Mouse (Mus musculus): ENCODE data around the gene B3galt4.
"Not testable (repeated sequence)": the region's sequence is repeated elsewhere in the genome, so short reads cannot be mapped to it uniquely, and the experiment has no call there.

The B3galt4 gene

DNA sequence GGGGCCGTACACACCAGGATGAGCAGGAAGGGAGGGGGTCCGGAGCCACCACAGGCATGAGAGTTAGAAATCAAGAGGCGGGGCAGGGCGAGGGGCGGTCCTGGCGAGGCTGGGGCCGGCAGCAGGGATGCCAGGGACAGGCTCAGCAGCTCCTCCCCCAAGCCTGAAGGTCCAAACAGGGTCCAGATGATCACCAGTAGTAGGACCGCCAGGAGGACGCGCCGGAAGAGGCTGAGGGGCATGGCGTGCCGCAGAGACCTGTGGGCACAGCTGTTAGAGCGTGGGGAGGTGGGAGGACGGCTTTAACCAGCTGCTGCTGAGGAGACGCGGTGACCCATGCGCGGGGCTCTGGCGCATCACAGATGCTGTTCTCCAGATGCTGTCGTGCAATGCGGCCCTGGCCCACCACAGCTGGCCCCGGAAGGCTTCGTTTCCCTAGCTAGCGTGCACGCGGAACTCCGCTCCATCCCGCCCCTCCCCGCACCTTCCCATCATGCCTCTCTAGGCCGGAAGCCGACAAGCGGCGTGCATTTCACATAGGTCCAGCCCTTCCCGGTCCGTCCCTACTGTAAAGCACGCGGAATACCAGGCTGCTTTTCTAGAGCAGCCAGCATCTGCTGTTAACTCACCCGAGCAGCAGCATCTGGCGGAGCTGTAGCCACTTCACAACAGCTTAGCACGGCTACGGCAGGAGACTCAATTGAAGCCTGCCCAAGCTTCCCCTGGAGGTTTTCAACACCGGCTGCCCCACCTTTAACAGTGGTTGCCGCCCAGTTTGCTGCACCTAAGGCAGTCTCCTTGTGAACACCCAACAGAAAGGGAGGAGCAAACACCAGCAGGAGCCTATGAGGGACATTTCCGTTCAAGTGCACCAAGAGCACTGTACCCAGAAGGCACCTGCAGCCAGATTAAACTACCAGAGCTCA is at the start of gene B3galt4:
Gene B3galt4, minus strand, starts transcription at position 468 of the 926 bp plus-strand sequence.
- in situ Hi-C loops (cut with MboI, MseI): no loop called here

DNA sequence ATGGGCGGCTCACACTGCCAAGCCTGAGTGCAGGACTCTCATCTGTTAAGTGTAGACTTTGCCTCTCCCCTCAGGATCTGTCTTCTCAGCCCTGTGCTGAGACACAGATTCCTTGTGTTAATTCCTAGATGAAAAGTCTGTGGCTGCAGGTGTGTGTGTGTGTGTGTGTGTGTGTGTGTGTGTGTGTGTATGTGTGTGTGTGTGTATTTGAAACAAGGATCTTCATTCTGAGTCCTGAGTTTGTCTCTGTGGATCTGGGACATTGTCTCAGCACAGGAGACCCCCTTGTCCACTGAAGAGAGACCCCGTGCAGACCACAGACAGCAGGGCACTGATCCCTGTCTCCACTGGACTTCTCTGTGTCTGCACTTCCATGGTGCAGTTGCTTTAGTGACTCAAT is 49.5 kb upstream of the B3galt4 start:
- in situ Hi-C loops (cut with MboI, MseI): not testable (repeated sequence)

DNA sequence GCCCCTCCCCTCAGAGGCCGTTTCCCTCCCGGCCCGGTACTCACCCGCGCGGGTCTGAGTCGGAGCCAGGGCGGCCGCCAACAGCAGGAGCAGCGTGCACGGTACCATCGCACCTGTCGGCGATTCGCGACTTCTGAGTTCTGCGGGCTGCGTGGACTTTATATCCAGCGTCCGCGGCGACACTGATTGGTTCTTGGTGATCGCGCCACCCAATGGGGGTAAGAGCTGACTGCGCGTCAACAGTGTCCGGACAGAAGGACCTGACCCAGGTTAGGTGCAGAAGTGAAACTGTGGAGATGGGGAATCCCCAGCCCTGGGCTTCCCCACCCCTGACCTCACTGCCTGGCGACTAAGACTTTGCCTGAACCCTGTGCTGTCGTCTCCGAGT is 48.9 kb upstream of the B3galt4 start, which contains the start of gene H2-K1:
Gene H2-K1, minus strand, starts transcription at position 198 of the 388 bp plus-strand sequence.
- in situ Hi-C loops (cut with MboI, MseI): no loop called here

DNA sequence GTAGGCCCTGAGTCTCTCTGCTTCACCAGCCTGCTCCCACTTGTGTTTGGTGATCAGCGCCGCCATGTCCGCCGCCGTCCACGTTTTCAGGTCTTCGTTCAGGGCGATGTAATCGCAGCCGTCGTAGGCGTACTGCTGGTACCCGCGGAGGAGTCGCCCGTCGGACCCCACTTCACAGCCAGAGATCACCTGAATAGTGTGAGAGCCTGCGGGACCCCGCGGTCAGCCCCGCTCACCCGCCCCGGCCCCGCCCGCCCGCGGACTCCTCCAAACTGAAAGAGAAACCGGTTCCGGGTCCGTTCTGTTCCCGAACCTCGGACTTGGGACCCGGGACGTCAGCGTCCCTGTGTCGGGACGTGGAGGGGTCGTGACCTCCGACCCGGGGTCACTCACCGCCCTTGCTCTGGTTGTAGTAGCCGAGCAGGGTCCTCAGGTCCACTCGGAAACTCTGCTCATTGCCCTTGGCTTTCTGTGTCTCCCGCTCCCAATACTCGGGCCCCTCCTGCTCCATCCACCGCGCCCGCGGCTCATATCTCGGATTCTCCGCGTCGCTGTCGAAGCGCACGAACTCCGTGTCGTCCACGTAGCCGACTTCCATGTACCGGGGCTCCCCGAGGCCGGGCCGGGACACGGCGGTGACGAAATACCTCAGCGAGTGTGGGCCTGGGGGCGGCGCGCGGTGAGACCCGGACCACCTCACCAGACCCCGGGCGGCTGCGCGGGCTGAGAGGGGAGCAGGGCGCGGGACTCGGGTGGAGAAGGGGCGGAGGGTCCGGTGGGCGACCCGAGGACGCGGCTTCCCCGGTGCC is 48.3 kb upstream of the B3galt4 start:
- in situ Hi-C loops (cut with MboI, MseI): loop anchor here in 1 of 2 experiments (5.0 to 25.0 kb wide), 2 partner anchors 1388 to 1473 kb away; partner anchors contain the start of genes H2-Q10 and H2-Q4

DNA sequence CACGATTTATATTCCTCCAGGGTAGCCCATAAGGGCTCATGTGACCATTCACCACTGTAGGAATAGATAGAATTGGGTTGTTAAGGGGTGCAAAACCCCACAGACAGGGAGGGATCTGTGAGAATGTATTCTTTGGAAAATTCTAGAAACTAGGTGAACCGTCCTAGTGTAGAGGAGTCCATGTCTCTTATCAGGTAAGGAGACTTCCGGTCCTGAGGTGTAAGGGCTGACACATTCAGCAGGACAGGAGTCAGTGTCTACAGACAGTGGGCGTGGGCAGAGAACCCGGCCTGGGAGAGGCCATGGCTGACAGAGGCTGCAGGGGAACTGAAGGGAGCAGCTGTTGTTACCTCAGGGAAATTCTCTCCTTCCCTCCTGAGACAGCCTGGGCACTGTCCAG is 47.4 kb upstream of the B3galt4 start:
- in situ Hi-C loops (cut with MboI, MseI): loop anchor here in 1 of 2 experiments (5.0 to 25.0 kb wide), 2 partner anchors 1389 to 1474 kb away; partner anchors contain the start of genes H2-Q10 and H2-Q4

DNA sequence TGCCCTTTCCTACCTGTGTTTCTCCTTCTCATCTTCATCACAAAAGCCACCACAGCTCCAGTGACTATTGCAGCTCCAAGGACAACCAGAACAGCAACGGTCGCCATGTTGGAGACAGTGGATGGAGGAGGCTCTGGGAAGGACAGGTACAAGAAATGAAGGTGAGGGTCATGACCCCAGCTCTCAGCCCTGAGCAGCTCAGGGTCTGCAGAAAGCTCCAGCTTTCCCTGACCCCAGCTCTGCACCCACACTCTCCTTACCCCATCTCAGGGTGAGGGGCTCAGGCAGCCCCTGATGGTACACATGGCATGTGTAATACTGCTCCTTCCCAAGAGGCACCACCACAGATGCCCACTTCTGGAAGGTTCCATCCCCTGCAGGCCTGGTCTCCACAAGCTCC is 45.7 kb upstream of the B3galt4 start:
- in situ Hi-C loops (cut with MboI, MseI): loop anchor here in 1 of 2 experiments (5.0 to 25.0 kb wide), 2 partner anchors 1390 to 1475 kb away; partner anchors contain the start of genes H2-Q10 and H2-Q4

DNA sequence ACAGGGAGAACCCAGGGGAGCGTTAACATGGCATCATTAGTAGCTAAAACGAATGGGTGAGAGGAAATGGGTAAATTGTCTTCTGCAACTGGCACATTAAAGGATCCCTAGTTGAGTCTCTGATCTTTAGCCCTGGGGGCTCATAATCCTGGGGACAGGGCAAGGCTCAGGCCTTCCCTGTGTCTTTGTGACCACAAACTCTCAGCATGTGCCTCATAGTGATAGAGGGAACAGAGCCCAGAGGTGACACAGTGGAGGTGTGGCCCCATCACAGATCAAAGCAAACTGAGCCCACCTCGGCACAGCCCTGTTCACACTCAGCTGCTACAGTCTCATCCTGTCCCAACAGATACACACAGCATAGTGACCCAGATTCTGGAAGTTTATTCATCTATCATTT is 44.4 kb upstream of the B3galt4 start:
- in situ Hi-C loops (cut with MboI, MseI): loop anchor here in 1 of 2 experiments (5.0 to 25.0 kb wide), 2 partner anchors 1392 to 1477 kb away; partner anchors contain the start of genes H2-Q10 and H2-Q4

DNA sequence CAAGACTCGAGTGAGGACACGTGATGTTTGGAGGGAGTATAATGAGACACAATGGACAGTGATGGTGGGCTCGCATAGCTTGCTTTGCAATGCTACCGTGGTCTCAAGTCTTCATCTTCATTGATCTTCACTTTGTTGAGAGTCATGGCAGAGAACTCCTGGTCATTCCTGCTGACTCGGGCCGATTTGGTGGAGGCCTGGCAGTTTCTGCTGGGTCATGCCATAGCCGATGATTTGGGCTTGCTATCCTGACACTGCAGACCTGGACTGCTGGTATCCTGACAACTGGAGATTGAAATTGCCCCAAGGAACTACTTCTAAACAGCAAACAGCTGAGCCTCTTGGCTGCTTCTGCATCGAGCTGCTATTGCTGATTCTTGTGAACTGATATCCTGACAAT is 43.7 kb upstream of the B3galt4 start:
- in situ Hi-C loops (cut with MboI, MseI): loop anchor here in 1 of 2 experiments (5.0 to 25.0 kb wide), 2 partner anchors 1392 to 1477 kb away; partner anchors contain the start of genes H2-Q10 and H2-Q4

DNA sequence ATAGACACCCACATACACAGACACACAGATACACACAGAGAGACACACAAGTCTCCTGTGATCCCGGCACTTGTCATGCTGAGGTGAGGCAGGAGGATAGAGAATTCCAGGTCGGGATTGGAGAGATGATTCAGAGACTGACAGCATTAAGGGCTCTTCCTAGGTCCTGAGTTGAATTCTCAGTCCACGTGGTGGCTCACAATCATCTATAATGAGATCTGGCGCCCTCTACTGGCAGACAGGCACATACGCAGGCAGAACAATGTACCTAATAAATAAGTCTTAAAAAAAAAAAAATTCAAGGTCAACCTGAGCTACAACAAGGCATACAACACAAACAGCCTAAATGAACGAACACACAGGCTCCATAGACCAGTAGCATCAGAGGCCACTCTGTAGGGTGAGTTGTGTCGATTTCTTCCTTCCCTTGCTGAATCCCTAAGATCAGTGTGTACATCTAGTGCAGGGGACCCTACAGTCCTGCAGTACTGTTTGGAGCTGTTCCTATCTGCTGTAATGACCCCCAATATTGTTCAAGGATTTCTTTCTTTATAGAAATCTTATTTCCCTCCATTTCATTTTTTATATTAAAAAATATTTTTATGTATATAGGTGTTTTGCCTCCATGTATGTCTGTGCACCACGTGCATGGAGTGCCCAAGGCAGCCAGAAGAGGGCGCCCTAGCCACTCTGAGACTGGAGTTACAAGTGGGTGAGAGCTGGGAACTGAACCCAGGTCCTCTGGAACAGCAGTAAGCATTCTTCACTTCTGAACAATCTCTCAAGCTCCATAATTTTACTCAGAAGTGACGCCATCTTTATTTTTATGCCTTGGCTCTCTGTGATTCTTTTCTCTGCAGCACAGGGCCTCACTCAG is 40.7 kb upstream of the B3galt4 start:
- in situ Hi-C loops (cut with MboI, MseI): loop anchor here in 1 of 2 experiments (25.0 kb wide), 1 partner anchor 1395 kb away; the partner anchor contains the start of gene H2-Q4

DNA sequence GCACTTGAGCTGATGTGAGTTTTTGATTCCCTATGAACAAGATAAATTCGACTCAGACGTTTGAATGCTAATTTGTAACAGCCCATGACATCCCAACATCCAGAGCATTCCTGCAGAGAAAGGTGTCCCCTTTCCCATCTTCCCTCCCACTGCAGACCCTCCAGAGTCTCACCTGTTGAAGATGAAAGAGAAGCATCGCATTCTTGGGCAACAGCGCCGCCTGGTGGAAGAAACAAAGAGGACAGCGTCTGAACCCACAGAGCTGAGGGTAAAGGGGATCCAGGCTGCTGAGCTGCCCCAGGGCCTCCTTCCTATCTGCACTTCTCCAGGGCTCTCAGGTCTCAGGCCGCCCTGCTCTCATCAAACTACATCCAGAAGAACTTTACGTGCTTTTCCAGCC is 30.8 kb upstream of the B3galt4 start:
- in situ Hi-C loops (cut with MboI, MseI): loop anchor here (10.0 to 25.0 kb wide), 2 partner anchors 1405 to 1473 kb away; partner anchors contain the start of gene H2-Q4 (in 1 of the 2)

DNA sequence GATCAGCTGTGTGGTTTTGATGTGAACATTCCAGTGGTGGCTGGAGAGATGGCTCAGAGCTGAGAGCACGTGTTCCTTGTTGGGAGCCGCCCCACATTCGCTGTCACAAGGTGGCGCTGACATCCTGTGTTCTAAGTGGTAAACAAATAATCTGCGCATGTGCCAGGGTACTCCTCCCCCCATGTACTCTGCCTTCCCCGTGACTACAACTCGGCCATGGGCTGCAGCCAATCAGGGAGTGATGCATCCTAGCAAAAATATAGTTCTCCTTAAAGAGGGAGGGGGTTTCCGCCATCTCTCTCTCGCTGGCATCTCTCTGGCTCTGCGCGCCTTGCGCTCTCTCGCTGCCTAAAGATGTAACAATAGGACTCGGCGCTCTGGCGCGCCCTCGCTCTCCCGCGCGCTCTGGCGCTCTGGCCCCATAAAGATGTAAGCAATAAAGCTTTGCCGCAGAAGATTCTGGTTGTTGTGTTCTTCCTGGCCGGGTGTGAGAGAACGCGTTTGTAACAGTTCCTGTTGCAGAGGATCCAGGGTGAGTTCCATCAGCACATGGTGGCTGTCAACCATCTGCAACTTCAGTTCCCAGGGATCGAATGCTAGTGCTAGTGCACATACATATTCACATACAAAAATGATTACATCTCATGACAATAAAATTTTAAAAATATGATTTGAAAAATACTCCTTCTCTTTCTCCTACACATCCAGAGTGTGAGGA is 30.1 kb upstream of the B3galt4 start:
- in situ Hi-C loops (cut with MboI, MseI): loop anchor here (10.0 to 25.0 kb wide), 2 partner anchors 1406 to 1473 kb away; partner anchors contain the start of gene H2-Q4 (in 1 of the 2)

DNA sequence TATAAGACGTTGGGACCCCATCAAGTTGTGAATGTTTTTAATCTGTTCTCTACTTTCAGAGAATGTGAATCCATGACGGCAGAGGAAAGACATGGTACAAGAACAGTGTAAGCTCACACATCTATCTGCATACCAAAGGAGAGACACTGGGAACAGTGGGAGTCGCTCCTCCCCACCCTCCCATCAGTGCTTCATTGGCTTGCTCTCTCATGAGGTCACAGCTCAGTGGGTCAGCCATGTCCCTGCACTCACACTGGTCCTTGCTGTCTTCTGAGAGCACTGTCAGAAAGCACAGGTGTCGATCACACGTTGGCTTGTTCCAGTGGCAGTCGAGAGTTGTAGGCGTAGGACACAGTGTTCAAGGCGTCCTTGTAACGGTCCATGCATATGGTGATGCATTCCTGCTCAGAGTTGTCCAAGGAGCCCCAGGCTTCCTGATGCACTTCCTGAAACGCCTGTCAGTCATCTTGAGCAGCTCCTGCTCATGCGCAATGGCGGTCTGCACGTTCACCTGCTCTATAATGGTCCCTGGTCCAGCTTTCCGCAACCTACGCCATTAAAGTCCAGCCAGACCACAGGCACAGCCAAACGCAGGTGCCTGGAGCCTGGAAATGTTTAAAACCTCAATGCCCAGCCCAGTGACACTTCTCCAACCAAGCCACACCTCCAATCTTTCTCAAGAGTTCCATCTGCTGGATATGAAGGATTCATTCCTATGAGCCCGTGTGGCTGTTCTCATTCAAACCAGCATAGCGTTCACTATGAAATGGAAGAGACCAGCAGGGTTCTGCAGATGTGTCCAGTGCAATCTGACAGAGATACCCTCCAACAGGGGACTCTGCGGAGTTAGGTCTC is 29.1 kb upstream of the B3galt4 start:
- in situ Hi-C loops (cut with MboI, MseI): loop anchor here (10.0 to 25.0 kb wide), 2 partner anchors 1407 to 1474 kb away; partner anchors contain the start of gene H2-Q4 (in 1 of the 2)

DNA sequence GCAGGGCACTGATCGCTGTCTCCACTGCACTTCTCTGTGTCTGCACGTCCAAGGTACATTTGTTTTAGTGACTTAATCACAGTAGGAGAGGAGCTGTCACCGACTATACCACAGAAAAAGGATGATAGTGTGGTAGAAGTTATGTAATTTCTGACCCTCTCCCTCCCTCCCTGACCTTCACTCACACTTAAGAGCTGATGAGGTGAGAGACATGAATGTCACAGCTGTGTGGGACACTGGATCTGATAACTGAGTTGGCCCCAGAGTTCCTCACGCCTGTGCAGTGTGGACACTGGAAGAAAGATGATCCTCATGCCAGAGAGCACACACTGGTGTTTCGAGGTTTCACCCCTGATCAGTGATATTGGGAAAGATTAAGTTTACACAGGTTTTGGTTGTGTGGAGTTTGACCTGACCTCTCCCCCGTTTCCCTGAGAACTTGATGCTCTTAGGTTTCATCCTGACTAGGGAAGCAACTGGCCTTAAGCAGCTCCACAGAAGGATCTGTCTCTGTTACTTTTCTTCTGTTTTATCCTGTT is 28.3 kb upstream of the B3galt4 start:
- in situ Hi-C loops (cut with MboI, MseI): loop anchor here (10.0 to 25.0 kb wide), 2 partner anchors 1408 to 1475 kb away; partner anchors contain the start of gene H2-Q4 (in 1 of the 2)

DNA sequence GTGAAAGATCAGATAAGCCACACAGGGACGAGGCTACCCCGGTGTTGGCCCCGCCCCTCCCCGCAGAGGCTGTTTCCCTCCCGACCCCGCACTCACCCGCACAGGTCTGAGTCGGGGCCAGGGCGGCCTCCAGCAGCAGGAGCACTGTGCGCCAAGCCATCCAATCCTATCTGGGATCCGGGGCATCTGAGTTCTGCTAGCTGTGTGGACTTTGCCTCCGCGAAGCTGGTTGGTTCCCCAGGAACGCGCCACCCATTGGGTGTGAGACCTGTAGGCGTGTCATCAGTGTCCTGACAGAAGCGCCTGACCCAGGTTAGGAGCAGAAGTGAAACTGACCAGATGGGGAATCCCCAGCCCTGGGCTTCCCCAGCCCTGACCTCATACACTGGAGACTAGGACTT is 27.3 kb upstream of the B3galt4 start:
- in situ Hi-C loops (cut with MboI, MseI): loop anchor here in 1 of 2 experiments (25.0 kb wide), 1 partner anchor 1409 kb away; the partner anchor contains the start of gene H2-Q4

DNA sequence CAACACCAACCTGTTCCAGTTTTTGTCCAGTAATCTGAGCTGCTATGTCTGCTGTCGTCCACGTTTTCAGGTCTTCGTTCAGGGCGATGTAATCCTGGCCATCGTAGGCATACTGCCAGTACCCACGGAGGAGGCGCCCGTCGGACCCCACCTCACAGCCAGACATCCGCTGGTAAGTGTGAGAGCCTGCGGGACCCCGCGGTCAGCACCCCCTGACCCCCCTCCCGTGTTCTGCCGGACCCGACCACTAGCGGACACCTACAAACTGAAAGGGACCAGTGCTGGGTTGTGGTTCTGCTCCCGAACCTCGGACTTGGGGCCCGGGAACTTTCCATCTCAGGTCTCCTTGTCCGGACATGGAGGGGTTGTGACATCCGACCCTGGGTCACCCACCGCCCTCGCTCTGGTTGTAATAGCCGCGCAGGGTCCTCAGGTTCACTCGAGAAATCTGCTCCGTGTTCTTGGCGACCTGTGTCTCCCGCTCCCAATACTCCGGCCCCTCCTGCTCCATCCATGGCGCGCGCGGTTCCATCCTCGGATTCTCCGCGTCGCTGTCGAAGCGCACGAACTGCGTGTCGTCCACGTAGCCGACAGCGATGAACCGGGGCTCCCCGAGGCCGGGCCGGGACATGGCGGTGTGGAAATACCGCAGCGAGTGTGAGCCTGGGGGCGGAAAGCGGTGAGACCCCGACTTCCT is 26.7 kb upstream of the B3galt4 start:
- in situ Hi-C loops (cut with MboI, MseI): loop anchor here in 1 of 2 experiments (25.0 kb wide), 1 partner anchor 1409 kb away; the partner anchor contains the start of gene H2-Q4

DNA sequence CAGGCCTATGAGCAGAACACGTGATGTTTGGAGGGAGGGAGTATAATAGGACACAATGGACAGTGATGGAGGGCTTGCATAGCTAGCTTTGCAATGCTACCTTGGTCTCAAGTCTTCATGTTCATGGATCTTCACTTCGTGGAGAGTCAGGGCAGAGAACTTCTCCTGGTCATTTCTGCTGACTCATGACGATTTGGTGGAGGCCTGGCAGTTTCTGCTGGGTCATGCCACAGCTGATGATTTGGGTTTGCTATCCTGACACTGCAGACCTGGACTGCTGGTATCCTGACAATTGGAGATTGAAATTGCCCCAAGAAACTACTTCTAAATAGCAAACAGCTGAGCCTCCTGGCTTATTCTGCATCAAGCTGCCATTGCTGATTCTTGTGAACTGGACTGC is 22.3 kb upstream of the B3galt4 start:
- in situ Hi-C loops (cut with MboI, MseI): no loop called here

DNA sequence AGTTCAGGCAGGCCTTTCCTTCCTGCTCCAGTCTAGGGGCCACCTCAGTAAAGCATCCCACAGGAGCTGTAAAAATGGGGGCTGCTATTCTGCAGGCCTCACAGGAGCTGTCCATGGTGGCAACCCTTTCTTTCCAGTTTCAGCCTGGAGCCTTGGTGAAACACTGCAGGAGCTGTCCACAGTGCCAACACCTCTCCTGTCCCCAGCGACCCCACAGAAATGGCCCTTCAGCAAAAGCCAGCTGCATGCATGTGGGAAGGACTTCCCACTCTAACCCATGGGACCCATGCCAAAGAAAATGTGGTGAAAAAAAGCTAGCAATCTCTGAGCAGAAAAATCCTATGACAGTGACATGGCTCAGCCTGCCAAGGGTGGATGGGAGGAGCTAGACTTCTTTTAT is 21.4 kb upstream of the B3galt4 start:
- in situ Hi-C loops (cut with MboI, MseI): no loop called here

All from T-helper 17 cell (primary cell).